Mouse (Mus musculus) bone marrow macrophage, adult 2 months (primary cell): Measurements from ENCODE around the gene Ramp2. TPM values are rescaled to one million over a fixed set of nuclear protein-coding genes. Genes with fewer than 3 reads are reported as not detected.
A peak's percentile ranks its signal among the peaks of the same experiment; 100 is the strongest.

Experiments
- H3K27ac ChIP-seq: 2 replicates; pipeline ENCODE4 v1.5.1; 2012; ENCODE audit warnings: low read depth, low read length; ENCODE audit not compliant: insufficient read depth
- H3K4me1 ChIP-seq: 2 replicates; pipeline ENCODE4 v1.6.1; 2012; ENCODE audit warnings: low read length; ENCODE audit not compliant: control insufficient read depth, insufficient read depth
- H3K4me3 ChIP-seq: 2 replicates; pipeline ENCODE4 v1.5.1; 2012; ENCODE audit warnings: mild to moderate bottlenecking, low read length, moderate library complexity; ENCODE audit not compliant: insufficient read depth
- CTCF ChIP-seq: IDR thresholded peaks from 2 replicates; pipeline ENCODE4 v1.5.1; 2012; ENCODE audit warnings: low read depth, mild to moderate bottlenecking, low read length, moderate library complexity
- POLR2A ChIP-seq: IDR thresholded peaks from 2 replicates; pipeline ENCODE4 v1.6.1; 2012; ENCODE audit warnings: mild to moderate bottlenecking, low read depth, low read length, borderline replicate concordance
- polyA plus RNA-seq: library from polyadenylated mRNA; stranded (reverse); fragments of >200 nt; gene quantifications from 2 replicates; pipeline ENCODE4 v1.2.4, GENCODE M21; 2012; ENCODE audit not compliant: missing spikeins, insufficient read depth, insufficient read length

Ramp2 gene
- polyA plus RNA-seq, 1 experiment: not detected

DNA sequence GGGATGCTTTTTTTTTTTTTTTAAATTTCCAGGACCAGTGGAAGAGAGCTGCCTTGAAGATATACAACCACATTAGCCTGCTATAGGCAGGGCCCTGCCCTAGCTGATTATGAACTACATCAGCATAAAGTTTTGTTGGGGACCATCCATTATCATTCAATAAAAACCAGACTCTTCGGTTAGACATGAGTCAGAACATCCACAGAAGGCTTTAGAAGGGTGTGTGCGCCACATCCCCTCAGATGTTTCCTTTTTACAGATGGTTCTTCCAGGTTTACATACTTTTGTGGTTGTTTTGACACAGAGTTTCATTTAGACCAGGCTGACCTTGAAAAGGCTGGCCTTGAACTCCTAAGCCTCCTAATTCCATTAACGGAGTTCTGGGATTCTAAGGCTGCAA lies 21.5 kb upstream of the Ramp2 start:
- Histone ChIP-seq H3K4me1 (peaks cover 12% of the 10 kb centered on the region), H3K4me3 (no peak overlapping the region), H3K27ac (no peak overlapping the region)
- TF ChIP-seq POLR2A: no peak
- no peak for TF ChIP-seq CTCF

DNA sequence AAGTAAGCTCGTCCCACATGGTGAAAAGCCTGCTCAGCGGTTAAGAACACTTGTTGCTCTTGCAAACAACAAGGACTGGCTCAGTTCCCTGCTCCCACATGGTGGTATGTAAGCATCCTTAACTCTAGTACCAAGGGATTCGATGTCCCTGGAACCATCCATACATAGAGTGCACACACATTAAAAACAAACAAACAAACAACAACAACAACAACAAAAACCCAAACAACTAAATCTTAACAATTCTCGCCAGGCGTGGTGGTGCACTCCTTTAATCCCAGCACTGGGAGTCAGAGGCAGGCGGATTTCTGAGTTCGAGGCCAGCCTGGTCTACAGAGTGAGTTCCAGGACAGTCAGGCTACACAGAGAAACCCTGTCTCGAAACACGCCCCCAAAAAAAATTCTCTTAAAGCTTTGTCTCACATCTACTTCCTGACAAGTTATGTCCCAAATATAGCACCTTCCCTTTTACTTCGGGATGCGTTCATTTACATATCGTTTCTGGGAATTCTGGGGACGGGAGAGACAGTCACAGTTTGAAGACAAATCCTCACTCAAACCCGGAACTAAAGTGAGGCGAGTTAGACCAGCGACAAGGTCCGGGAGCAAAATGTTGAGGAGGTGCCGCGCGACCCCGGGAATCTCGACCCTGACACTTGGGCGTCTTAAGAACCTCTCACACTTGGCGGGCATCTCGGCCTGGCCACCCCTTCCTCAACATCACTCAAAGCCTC lies 20.3 kb upstream of the Ramp2 start:
- Histone ChIP-seq H3K4me3 (peak overlapping the region; percentile 83), H3K27ac (peak overlapping the region; percentile 38; the same call in 1 of the 2 replicates), H3K4me1 (peaks cover 22% of the 10 kb centered on the region)
- no peak for TF ChIP-seq POLR2A
- no peak for TF ChIP-seq CTCF

DNA sequence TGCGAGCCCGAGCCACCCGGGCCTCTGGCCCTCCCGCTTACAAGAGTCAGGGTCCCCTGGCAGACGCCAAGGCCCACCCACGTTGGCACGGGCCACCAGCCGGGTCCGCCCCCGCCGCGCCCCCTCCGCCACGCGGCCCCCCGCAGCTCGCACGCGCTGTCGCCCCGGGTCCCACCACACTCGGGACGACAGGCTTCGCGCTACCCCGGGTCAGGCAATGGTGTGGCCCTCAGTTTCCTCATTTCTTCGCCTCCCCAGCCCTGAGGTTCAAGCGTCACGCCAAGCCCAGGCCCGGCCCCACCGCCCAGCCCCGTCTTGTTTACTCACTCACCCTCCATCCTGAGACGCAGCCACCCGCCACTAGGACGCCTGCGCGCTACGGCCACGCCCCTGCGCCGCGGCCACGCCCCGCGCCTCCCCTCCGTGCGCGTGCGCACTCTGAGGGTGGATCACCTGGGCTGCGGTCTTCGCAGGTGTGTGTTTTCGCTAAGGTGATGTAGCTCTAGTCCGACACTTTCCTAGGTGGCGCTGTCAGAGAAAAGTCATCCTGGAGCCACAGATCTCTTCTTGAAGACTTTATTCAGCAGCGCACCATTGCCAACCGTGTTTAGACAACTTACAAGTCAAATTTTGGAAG lies 19.6 kb upstream of the Ramp2 start, which contains the start of gene Ezh1:
Ezh1 (minus strand) TSS at position 399 of the 637 bp plus-strand sequence.
- peak within 1 kb of the TSS; percentile 59 for H3K27ac ChIP-seq
- peaks cover 24% of the 10 kb centered on the region for H3K4me1 ChIP-seq
- TF ChIP-seq POLR2A (no peak), CTCF (no peak)
- peak within 1 kb of the TSS; percentile 83 for H3K4me3 ChIP-seq

DNA sequence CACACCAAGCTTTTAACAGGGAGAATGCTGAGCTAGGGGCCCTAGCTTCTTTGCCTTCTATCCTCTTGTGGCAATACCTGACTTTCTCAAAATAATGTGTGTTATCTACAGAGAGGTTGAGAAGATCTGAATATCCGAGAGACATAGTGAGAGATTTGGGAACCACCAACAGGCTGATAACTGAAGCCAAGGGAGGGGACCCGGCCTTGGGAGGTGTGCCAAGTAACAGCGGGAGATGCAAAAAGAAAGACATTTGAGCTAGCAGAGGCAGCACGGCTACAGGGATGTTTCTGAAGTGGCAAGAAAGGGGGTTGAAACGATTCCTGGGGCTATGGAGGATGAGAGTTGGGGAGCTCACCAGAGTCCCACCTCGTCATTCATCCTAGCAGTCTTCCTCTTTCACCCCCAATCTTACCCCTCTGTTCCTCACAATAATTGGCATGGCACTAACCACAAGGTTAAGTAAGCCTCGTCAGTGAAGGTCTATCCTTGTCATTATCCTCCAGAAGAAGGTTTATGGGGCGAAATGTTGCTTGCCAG lies 16.4 kb upstream of the Ramp2 start:
- TF ChIP-seq POLR2A (no peak), CTCF (no peak)
- Histone ChIP-seq H3K4me3 (no peak overlapping the region), H3K4me1 (peaks cover 22% of the 10 kb centered on the region), H3K27ac (no peak overlapping the region)

DNA sequence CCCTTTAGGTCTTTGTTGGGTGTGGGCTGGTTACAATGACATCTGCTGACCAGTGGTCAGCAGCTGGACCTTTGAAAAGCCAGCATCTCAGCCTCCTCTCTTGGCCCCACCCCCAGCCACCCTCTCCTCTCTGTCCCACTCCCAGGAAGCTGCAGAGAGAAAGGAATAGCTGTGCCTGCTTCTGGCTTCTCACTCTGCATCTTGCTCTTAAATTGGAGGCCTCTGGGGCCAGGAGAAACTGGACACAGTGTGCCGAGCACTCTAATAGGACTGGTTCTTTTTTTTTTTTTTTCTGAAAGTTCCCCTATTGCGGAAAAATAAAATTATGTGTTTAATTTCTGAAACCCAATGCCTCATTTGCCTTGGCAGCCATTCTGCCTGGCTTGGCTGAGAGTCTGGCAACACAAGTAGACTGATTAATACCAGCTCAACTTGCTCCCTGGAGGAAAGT lies 15.7 kb upstream of the Ramp2 start:
- peaks cover 22% of the 10 kb centered on the region for H3K4me1 ChIP-seq
- H3K27ac ChIP-seq: no peak overlapping the region
- H3K4me3 ChIP-seq: no peak overlapping the region
- no peak for TF ChIP-seq CTCF
- TF ChIP-seq POLR2A: no peak

DNA sequence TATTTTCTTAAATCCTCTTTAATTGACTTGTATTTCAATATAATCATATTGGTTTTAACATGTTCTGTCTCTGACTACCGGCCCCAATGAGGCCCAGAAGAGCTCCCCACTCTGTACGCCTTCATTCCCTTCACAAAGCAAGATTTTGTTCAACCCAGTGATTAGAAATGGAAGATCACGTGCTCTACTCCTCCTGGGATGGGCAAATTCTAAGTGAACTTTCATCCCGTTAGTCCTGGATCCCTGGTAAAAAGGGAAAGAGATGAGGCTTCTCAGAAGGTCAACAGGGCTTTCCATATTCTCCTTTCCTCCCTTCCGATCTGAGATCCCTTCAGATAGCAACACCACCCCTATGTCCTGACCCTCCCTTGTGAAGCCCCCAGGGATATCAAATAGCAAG lies 15.3 kb upstream of the Ramp2 start:
- TF ChIP-seq CTCF: no peak
- TF ChIP-seq POLR2A: no peak
- Histone ChIP-seq H3K4me1 (peaks cover 19% of the 10 kb centered on the region), H3K4me3 (peak overlapping the region; percentile 56), H3K27ac (no peak overlapping the region)

DNA sequence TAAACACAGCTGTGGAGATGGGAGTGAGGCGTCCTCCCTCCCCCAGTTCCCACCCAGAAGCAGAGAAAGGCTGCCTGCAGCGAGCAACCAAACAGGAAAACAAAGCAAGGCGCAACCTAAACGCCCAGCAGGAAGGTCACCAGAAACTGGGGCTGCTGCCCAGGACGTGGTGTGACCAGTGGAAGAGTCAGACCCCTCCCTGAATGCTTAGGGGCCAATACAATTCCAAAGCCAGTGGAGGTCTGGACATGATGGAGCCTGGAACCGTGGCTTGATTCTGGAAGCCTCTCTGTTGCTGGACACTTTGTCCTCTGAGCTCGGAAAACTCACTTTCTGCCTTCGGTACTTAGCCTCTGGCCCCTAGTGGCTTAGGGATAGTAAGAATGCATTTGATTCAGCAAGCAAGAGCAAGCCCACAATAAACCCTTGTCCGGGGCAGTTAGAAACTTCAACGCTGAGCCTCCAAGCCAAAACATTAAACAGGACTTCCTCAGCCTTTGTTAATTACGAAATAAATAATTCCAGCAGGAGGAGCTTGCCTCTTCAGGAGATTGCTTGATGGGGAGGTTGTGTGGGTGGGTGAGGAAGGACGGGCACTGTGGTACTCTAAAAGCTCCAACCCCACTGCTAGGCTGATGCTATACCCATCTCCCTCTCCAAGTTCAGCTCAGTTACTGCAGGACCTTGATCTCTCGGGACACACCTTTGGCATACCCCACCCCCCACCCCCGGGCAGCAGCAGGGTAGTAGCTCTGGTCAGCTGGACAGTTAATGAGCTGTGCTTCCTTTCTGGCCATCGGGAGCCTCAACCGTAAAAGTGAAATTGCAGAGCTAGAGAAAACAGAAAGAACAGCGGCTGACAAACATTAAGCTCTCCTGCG lies 14.6 kb upstream of the Ramp2 start:
- Histone ChIP-seq H3K4me3 (peak overlapping the region; percentile 56), H3K4me1 (peaks cover 19% of the 10 kb centered on the region), H3K27ac (peak overlapping the region; percentile 80)
- no peak for TF ChIP-seq CTCF
- TF ChIP-seq POLR2A: no peak

DNA sequence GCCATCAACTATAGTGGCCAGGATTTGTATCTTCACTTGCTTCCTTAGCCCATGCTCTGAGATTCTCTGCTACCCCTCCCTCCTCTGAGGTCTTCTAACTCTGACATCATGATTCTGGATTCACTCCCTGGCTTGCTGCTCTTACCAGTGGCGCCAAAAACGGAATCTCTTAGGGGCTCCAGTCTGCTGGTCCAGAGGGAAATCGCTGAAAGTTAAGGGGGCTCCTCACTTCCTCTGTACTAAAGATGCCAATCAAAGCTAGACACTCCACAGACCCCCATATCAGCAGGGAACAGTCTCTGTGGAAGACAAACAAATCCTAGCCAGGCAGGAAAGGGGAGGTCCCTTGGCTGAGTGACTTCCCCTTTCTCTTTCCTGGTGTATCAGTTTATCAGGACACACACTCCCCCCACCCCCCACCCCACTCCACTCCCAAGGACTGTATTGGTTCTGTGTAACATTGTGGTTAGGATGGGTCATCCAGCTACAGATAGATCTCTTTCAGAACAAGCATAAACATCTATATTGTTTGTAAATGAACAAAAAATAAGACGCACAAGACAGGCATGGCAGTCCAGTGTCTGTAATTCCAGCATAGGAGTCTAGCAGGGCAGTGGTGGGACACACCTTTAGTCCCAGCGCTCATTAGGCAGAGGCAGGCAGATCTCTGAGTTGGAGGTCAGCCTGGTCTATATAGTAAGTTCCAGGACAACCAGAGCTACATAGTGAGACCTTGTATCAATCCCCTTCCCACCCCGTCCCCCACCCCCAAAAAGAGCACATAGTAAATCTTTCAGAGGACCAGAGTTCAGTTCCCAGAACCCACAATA lies 13.6 kb upstream of the Ramp2 start:
- peak overlapping the region; percentile 80 for H3K27ac ChIP-seq
- H3K4me3 ChIP-seq: peak overlapping the region; percentile 56
- TF ChIP-seq POLR2A (no peak), CTCF (no peak)
- H3K4me1 ChIP-seq: peaks cover 19% of the 10 kb centered on the region

DNA sequence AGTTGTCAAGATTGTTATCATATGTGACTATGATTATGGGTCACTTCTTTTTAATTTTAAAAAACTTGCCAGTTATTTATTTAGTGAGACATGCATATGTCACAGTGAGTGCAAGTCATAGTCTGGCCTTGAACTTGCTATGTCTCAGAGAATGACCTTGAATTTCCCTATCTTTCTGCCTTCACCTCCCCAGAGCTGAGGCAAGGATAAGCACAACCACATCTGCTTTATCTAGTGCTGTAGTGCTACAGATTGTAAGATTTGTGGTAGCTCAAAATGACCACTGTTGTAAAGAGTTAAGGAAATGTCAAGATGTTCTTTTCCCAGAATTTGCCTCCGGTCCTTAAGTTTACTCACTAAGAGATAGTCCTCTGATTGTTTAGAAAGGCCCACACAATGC lies 12.6 kb upstream of the Ramp2 start:
- no peak overlapping the region for H3K4me3 ChIP-seq
- no peak overlapping the region for H3K27ac ChIP-seq
- TF ChIP-seq CTCF (no peak), POLR2A (no peak)
- H3K4me1 ChIP-seq: peaks cover 19% of the 10 kb centered on the region
